Mouse (Mus musculus) hindbrain, embryonic 16.5 days (tissue): ENCODE measurements around the gene Sat1. TPM values are rescaled to one million over a fixed set of nuclear protein-coding genes. Genes with fewer than 3 reads are reported as not detected.

ENCODE experiments used
- ATAC-seq: fragments of 200-750 bp; cut with Nextera tagmentation; 2 replicates; pipeline ENCODE4 v1.8.0; 2017; ENCODE audit warnings: moderate TSS enrichment, moderate library complexity
- H3K27ac ChIP-seq: fragments of 300-500 bp; sonication (generic); 2 replicates; pipeline ENCODE4 v1.5.1; 2014; ENCODE audit warnings: low read depth, mild to moderate bottlenecking, control low read depth, low read length, moderate library complexity
- H3K27me3 ChIP-seq: fragments of 300-500 bp; sonication (generic); replicated peaks from 2 replicates; pipeline ENCODE4 v1.6.1; 2014; ENCODE audit warnings: low read length; ENCODE audit not compliant: control insufficient read depth, insufficient read depth
- H3K36me3 ChIP-seq: fragments of 300-500 bp; sonication (generic); 2 replicates; pipeline ENCODE4 v1.6.1; 2014; ENCODE audit warnings: mild to moderate bottlenecking, low read length, moderate library complexity, mixed read lengths; ENCODE audit not compliant: control insufficient read depth, insufficient read depth
- H3K4me1 ChIP-seq: fragments of 300-500 bp; sonication (generic); 2 replicates; pipeline ENCODE4 v1.6.1; 2014; ENCODE audit warnings: low read depth, low read length; ENCODE audit not compliant: control insufficient read depth, insufficient read depth
- H3K4me2 ChIP-seq: fragments of 300-500 bp; sonication (generic); 2 replicates; pipeline ENCODE4 v1.6.1; 2014; ENCODE audit warnings: mild to moderate bottlenecking, low read length, control low read depth, moderate library complexity
- H3K4me3 ChIP-seq: fragments of 300-500 bp; sonication (generic); 2 replicates; pipeline ENCODE4 v1.5.1; 2014; ENCODE audit warnings: mild to moderate bottlenecking, low read length, control low read depth, moderate library complexity
- H3K9ac ChIP-seq: fragments of 300-500 bp; sonication (generic); 2 replicates; pipeline ENCODE4 v1.6.1; 2014; ENCODE audit warnings: low read depth, mild to moderate bottlenecking, control low read depth, low read length, moderate library complexity
- H3K9me3 ChIP-seq: fragments of 300-500 bp; sonication (generic); 2 replicates; pipeline ENCODE4 v1.6.1; 2014; ENCODE audit warnings: mild to moderate bottlenecking, low read length, moderate library complexity; ENCODE audit not compliant: control insufficient read depth
- WGBS: fragments of 180-500 bp; shearing (Covaris S2); extraction: QIAGEN DNeasy Blood & Tissue Kit; methylation state at CpG from one replicate; pipeline ENCODE4 v1.1.7; 2014; 5-methylcytosine and 5-hydroxymethylcytosine counted together
- polyA plus RNA-seq: library from polyadenylated mRNA; unstranded; fragments of >200 nt; fragmentation: Nextera tagmentation; extraction: Ambion mirVana; gene quantifications from 2 replicates; pipeline ENCODE4 v1.2.1, GENCODE M21; 2015

Gene Sat1
- polyA plus RNA-seq, 1 experiment from 2014 or later, result 92.3 TPM

GRCm38 (mm10) chrX:155202406-155203305 is 13.6 kb downstream of the Sat1 start:
- WGBS, result 91% methylated on average over 2 of the region's 2 CpGs
- Histone ChIP-seq H3K9me3 (no peaks in the 10 kb centered on the region), H3K4me3 (no peak overlapping the region), H3K4me2 (no peak overlapping the region), H3K27me3 (no peaks in the 10 kb centered on the region), H3K27ac (no peak overlapping the region), H3K9ac (no peak overlapping the region), H3K36me3 (no peaks in the 10 kb centered on the region), H3K4me1 (no peaks in the 10 kb centered on the region)
- no peak for ATAC-seq

- no peak overlapping the region for H3K4me3 ChIP-seq
- H3K4me1 ChIP-seq, result no peaks in the 10 kb centered on the region
- no peak for ATAC-seq
- 92% methylated on average over 1 of the region's 1 CpGs for WGBS
- H3K4me2 ChIP-seq, result no peak overlapping the region
- H3K9me3 ChIP-seq, result no peaks in the 10 kb centered on the region
- H3K27ac ChIP-seq, result no peak overlapping the region
- H3K9ac ChIP-seq, result no peak overlapping the region
- H3K27me3 ChIP-seq, result no peaks in the 10 kb centered on the region
- H3K36me3 ChIP-seq, result no peaks in the 10 kb centered on the region
Measured at GRCm38 (mm10) chrX:155201799-155202198, 14.4 kb downstream of the Sat1 start.

GRCm38 (mm10) chrX:155194979-155195378 is 21.3 kb downstream of the Sat1 start:
- H3K9ac ChIP-seq, result no peak overlapping the region
- no peaks in the 10 kb centered on the region for H3K9me3 ChIP-seq
- WGBS, result 89% methylated on average over 4 of the region's 4 CpGs
- H3K36me3 ChIP-seq, result no peaks in the 10 kb centered on the region
- no peaks in the 10 kb centered on the region for H3K27me3 ChIP-seq
- H3K4me2 ChIP-seq, result no peak overlapping the region
- ATAC-seq, result no peak
- H3K27ac ChIP-seq, result no peak overlapping the region
- H3K4me1 ChIP-seq, result no peaks in the 10 kb centered on the region
- H3K4me3 ChIP-seq, result no peak overlapping the region

GRCm38 (mm10) chrX:155193732-155194443 is 22.4 kb downstream of the Sat1 start:
- H3K4me2 ChIP-seq, result no peak overlapping the region
- no peak overlapping the region for H3K27ac ChIP-seq
- no peaks in the 10 kb centered on the region for H3K4me1 ChIP-seq
- H3K27me3 ChIP-seq, result no peaks in the 10 kb centered on the region
- H3K36me3 ChIP-seq, result no peaks in the 10 kb centered on the region
- no peak for ATAC-seq
- no peak overlapping the region for H3K9ac ChIP-seq
- H3K9me3 ChIP-seq, result no peaks in the 10 kb centered on the region
- no peak overlapping the region for H3K4me3 ChIP-seq
- WGBS, result 87% methylated on average over 5 of the region's 5 CpGs

GRCm38 (mm10) chrX:155191941-155192340 is 24.3 kb downstream of the Sat1 start:
- no peak overlapping the region for H3K4me2 ChIP-seq
- no peak overlapping the region for H3K27ac ChIP-seq
- no peaks in the 10 kb centered on the region for H3K27me3 ChIP-seq
- no peaks in the 10 kb centered on the region for H3K4me1 ChIP-seq
- no peaks in the 10 kb centered on the region for H3K9me3 ChIP-seq
- no peak overlapping the region for H3K9ac ChIP-seq
- no peaks in the 10 kb centered on the region for H3K36me3 ChIP-seq
- no peak for ATAC-seq
- WGBS, result 91% methylated on average over 4 of the region's 4 CpGs
- H3K4me3 ChIP-seq, result no peak overlapping the region

- Histone ChIP-seq H3K4me2 (no peak overlapping the region), H3K9me3 (no peaks in the 10 kb centered on the region), H3K4me1 (no peaks in the 10 kb centered on the region), H3K4me3 (no peak overlapping the region), H3K9ac (no peak overlapping the region), H3K27ac (no peak overlapping the region), H3K36me3 (no peaks in the 10 kb centered on the region), H3K27me3 (no peaks in the 10 kb centered on the region)
- WGBS, result 84% methylated on average over 2 of the region's 2 CpGs
- no peak for ATAC-seq
Measured at GRCm38 (mm10) chrX:155177640-155178039, 38.6 kb downstream of the Sat1 start.

- 94% methylated on average over 2 of the region's 2 CpGs for WGBS
- no peak for ATAC-seq
- Histone ChIP-seq H3K4me2 (no peak overlapping the region), H3K27me3 (no peaks in the 10 kb centered on the region), H3K9ac (no peak overlapping the region), H3K4me1 (no peaks in the 10 kb centered on the region), H3K9me3 (no peaks in the 10 kb centered on the region), H3K27ac (no peak overlapping the region), H3K4me3 (no peak overlapping the region), H3K36me3 (no peaks in the 10 kb centered on the region)
Measured at GRCm38 (mm10) chrX:155177230-155177629, 39.0 kb downstream of the Sat1 start.

GRCm38 (mm10) chrX:155175568-155175967 is 40.7 kb downstream of the Sat1 start:
- no peak overlapping the region for H3K4me2 ChIP-seq
- 76% methylated on average over 4 of the region's 4 CpGs for WGBS
- no peak overlapping the region for H3K9ac ChIP-seq
- H3K4me3 ChIP-seq, result no peak overlapping the region
- H3K27me3 ChIP-seq, result no peaks in the 10 kb centered on the region
- H3K27ac ChIP-seq, result no peak overlapping the region
- H3K36me3 ChIP-seq, result no peaks in the 10 kb centered on the region
- no peaks in the 10 kb centered on the region for H3K4me1 ChIP-seq
- H3K9me3 ChIP-seq, result no peaks in the 10 kb centered on the region
- ATAC-seq, result no peak

GRCm38 (mm10) chrX:155172310-155172709 is 43.9 kb downstream of the Sat1 start:
- no peak for ATAC-seq
- no peak overlapping the region for H3K27ac ChIP-seq
- H3K9ac ChIP-seq, result no peak overlapping the region
- H3K4me1 ChIP-seq, result no peaks in the 10 kb centered on the region
- H3K4me2 ChIP-seq, result no peak overlapping the region
- H3K9me3 ChIP-seq, result no peaks in the 10 kb centered on the region
- no peaks in the 10 kb centered on the region for H3K36me3 ChIP-seq
- no peaks in the 10 kb centered on the region for H3K27me3 ChIP-seq
- no peak overlapping the region for H3K4me3 ChIP-seq
